Mouse (Mus musculus): ENCODE measurements around the gene Acpp.

GRCm38 (mm10) chr9:104297041-104297440 is 40.5 kb downstream of the Acpp start:
- TF ChIP-seq CTCF (IDR thresholded peaks at IDR 0.05; ENCODE audit: low read depth, low read length) (no peak), GATA1 (IDR thresholded peaks at IDR 0.05; ENCODE audit: borderline replicate concordance, low read length) (no peak), TAL1 (conservative IDR thresholded peaks at IDR 0.05; ENCODE audit: low read depth, low read length) (no peak)
